Mouse (Mus musculus) testis, adult 2 months (tissue): ENCODE results near the gene Dot1l.

Experiments used
- CTCF ChIP-seq: fragments of 200-500 bp; IDR thresholded peaks from 2 replicates; pipeline ENCODE4 v1.5.1; 2012; ENCODE audit warnings: low read depth, mild to moderate bottlenecking, inconsistent platforms, low read length, moderate library complexity; ENCODE audit not compliant: control insufficient read depth, insufficient read depth, insufficient replicate concordance
- POLR2A ChIP-seq: fragments of 200-500 bp; IDR thresholded peaks from 2 replicates; pipeline ENCODE4 v1.6.1; 2012; ENCODE audit warnings: low read depth, mild to moderate bottlenecking, inconsistent platforms, low read length, moderate library complexity; ENCODE audit not compliant: control insufficient read depth

- TF ChIP-seq CTCF (no peak), POLR2A (peak; percentile 90)
Observed at GRCm38 (mm10) chr10:80826151-80827062, 71.4 kb downstream of the Dot1l start, which contains the start of gene Oaz1.
